Mouse (Mus musculus) MN1 (cell line): ENCODE measurements around the gene Mtm1.

ENCODE experiments used
- DNase-seq: peaks from one replicate; pipeline ENCODE4 v3.0.0-alpha.2; 2016; ENCODE audit warnings: low spot score

The Mtm1 gene

DNA sequence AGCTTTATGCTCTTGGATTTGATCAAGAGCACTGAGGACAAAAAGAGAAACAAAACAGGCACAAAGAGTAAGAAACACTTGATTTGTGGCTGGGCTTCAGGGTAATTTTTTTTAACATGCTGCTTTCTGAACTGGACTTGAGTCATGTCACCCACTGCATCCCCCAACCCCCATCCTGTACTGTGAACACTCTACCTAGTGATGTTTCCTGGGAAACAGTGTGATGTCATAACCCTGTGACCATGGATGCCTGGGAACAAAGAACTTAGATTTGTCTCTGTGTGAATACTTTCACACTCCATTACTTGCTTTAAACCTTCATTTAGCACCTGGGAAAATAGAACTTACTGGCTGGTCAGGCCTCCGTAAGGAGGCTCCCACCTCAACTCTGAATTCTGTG lies at the start of gene Mtm1:
TSS of gene Mtm1 (plus strand) at position 301 of the 400 bp plus-strand sequence.
- no peak for DNase-seq

GRCm38 (mm10) chrX:71181526-71181925 lies 29.0 kb upstream of the Mtm1 start:
- DNase-seq = no peak

DNA sequence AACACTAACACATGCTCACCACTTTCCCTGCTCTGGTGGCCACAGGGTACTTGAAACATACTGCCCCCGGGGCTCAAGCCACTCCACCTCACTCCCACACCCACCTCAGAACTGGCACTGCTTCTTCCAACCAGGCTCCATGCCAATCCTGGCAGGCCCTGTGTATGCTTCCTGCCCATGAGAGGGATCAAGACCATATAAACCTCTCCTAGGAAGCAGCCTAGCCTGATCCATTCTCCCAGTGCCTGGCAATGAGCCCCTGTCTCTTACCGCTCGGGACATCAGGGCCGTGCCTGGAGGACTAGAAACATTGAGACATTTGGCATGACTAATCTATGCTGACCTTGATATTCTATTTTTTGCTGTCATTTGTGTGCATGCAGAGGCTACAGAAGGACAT lies 26.9 kb upstream of the Mtm1 start:
- no peak for DNase-seq

DNA sequence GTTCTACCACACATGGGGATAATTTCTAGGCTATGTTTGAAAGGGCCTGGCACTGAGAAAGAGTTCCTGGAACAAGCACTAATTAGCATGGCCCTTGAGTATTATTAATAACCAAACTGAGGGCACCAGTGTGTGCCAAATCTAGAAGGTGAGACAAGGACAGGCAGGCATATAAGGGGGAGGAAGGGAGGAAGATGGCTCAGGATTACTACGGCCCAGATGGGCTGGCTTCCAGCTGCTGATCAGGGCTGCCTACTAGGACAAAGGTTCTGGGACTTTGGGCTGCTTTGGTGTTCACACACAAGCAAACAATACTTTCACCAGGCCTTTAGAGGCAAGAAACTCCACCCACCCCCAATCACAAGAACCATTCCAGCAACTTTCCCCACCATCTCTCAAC lies 24.2 kb upstream of the Mtm1 start:
- DNase-seq = no peak

- DNase-seq = no peak
Measured at GRCm38 (mm10) chrX:71204776-71205175, 5.8 kb upstream of the Mtm1 start.

DNA sequence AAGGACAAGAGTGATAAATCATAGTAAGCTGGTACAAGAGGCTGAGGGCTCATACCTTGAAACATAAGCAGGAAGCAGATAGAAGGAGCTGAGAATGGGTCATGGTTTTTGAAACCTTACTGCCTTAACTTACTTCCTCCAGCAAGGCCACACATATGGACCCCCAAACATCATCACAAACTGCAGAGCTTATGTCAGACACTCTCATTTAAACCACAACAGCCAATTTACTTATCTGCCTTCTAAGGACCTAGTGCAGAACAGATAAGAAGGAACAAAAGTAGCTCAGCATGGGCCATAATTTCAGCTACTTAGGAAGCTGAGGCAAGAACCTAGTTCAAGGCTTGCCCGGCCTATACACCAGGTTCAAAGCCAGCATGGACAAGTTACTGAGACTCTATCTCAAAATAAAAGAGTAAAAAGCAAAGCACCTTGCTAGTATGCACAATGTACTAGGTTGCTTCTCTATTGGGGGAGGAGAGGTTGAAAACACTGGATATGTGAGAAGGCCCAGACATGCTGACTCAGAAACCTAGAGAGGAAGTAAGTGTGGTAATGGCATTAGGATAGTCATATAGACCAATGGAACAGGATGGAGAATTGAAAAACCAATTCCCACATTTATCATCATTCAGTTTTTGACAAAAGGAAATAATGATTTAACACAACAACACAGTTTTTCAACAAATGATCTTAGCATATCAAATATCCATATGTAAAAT lies 4.6 kb upstream of the Mtm1 start:
- DNase-seq = no peak

- DNase-seq = no peak
Measured at GRCm38 (mm10) chrX:71206595-71206994, 4.0 kb upstream of the Mtm1 start.

DNA sequence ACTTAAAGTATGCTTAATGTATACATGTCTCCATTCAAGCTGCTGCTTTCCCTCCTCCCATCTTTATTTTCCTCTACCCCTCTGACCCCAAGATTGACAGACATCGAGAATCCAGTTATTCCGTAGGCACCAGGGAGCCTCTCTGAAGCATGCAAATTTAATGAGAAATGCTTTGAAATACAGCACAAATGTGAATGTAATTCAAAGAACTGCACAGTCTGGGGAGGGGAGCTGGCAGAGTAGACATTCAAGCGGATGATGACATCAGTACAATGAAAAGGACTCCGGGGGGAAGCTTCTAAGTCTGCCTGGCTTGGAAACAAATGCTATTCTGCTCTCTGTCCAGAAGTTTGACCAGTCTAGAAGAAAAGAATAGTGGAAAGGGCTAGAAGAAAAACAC lies 2.3 kb downstream of the Mtm1 start:
- DNase-seq = no peak

- DNase-seq = peak; percentile 78
Measured at GRCm38 (mm10) chrX:71214441-71215112, 4.0 kb downstream of the Mtm1 start.

GRCm38 (mm10) chrX:71215113-71215708 lies 4.6 kb downstream of the Mtm1 start:
- DNase-seq = no peak

GRCm38 (mm10) chrX:71216879-71217278 lies 6.3 kb downstream of the Mtm1 start:
- no peak for DNase-seq

DNA sequence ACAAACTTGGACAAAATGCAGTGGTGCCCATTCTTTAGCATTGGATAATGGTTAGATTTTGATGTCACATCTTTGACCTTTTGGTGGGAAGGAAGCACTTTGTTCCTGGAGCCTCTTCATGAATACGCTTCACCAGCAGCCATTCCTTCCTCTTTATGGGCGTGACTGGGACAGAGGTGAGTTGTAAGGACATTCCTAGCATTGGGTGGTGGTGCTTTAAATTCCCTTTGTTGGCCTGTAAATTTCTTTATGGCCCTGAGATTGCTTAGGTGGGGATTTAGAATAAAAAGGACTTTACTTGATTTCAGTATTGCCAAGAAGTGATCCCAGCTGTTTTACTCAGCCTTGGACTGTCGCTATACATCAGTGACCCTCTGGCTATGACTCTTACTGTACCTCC lies 8.3 kb downstream of the Mtm1 start:
- no peak for DNase-seq

DNA sequence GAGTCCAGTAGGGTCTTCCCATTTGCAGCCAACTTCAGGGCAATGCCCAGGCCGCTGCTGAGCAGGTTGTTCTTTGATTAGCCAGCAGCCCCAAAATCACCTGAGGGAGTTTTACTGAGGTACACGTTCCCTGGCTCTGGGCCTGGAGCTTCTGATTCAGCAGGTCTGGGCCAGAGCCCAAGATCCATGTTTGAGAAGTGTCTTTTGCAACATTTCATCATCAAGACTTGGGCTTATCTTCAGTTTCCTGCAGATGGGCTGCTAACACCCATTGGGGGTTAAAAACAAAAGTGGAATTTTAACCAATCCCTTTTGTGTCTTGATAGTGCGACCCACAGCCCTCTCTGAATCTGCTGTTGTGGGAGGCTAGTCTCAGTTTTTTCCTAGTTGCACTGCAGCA lies 10.3 kb downstream of the Mtm1 start:
- DNase-seq = no peak

DNA sequence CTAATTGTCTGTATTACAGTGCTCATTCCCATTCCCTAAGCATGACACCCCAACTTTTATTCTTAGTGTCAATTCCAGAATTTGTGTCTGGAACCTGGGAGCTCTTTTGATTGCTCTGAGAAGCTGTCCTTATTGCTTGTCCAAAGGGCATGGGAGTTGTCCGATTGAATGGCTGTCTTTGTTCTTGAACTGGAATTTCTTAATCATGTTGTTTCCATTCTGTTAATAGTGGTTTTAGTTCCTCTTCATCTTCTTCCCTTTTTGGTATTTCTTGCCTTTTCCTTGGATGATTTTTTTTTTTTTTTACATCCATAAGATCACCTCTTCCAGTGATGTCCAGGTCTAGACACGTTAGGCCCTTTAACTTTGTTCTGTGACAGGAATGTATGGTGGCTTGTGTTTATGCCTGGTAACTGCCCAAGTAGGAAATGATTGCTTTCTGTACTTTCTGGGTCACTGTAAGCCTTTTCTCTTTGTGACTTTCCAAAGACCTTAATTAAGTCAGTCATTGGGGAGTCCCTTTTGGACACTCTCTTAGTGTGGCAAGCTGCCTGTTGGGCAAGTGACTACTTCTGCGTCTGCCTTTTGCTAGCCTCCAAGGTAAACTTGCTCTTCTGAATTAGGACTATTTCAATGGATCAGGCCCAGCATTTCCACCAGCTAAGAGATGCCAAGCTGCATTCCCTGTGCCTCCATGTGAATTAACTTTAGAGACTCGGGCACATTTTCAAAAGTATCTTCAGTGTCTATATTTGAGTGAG lies 12.3 kb downstream of the Mtm1 start:
- no peak for DNase-seq

GRCm38 (mm10) chrX:71226881-71227280 lies 16.3 kb downstream of the Mtm1 start:
- DNase-seq = no peak

DNA sequence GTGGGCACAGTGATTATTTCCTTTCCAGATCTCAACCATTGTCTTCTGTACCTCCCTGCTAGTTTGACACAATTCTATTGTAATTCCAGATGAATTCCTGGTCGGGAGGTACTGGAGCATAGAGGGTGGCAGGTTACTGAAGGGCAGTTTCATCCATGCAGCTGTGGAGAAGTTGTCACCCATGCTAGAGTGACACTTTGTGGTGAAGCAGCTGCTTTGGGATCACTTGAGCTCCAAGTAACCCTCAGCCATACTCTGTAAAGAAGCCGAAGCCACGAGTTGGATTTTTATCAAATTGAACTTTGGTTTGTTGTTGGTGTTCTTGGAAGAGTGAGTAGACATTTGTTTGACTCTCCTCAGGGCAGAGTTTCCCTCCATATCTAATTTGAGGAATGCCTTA lies 17.6 kb downstream of the Mtm1 start:
- DNase-seq = no peak

- no peak for DNase-seq
Measured at GRCm38 (mm10) chrX:71230847-71231246, 20.3 kb downstream of the Mtm1 start.

DNA sequence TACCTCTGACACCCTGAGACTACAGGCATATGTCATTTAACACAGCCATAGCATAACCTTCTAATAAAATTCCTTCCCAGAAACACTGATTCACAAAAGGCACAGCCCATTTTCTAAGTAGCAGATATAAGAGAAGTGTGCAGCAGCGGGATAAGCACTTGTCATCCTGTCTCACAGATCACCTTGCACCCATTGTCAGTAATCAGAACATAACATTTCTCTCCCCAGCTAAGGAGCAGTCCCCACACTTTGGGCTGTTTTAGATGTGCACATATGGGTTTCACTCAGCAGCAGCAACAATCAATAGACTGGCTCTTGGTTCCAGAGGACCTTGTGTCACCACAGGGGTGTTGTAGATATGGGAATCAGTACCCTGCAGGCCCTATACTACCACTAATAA lies 45.9 kb downstream of the Mtm1 start:
- DNase-seq = no peak

DNA sequence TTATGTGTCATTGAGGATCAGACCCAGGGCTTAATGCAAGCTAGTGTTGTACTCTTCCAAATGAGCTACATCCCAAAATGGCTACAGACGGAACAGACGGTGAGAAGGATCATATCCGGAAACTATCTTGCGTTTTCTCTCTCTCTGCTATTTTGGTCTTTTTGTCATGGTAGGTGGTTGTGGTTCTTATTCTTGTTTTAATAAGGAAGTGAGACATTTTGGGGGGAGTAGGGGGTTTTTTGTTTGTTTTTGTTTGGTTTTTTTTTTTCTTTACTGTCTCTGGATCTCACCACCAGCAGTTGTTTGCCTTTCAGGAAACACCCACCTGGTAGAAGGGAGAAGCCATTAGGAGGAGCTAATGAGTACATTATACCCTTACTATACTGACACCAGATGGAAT lies 50.3 kb downstream of the Mtm1 start:
- DNase-seq = no peak

- DNase-seq = no peak
Measured at GRCm38 (mm10) chrX:71264316-71264715, 53.7 kb downstream of the Mtm1 start.

GRCm38 (mm10) chrX:71268972-71269371 lies 58.4 kb downstream of the Mtm1 start:
- no peak for DNase-seq

- no peak for DNase-seq
Measured at GRCm38 (mm10) chrX:71274150-71274549, 63.6 kb downstream of the Mtm1 start.

GRCm38 (mm10) chrX:71285473-71285872 lies 74.9 kb downstream of the Mtm1 start:
- DNase-seq = no peak
